Mouse (Mus musculus) kidney, adult 2 months (tissue): ENCODE data around the gene Syce1. TPM values are rescaled to one million over a fixed set of nuclear protein-coding genes. Genes with fewer than 3 reads are reported as not detected.

Source experiments
- DNase-seq: peaks from one replicate; pipeline ENCODE4 v3.0.0; 2021
- H3K27ac ChIP-seq: fragments of 200-500 bp; 2 replicates; pipeline ENCODE4 v1.5.1; 2012; ENCODE audit warnings: low read depth, low read length, control low read depth, inconsistent platforms; ENCODE audit not compliant: insufficient read depth
- H3K27me3 ChIP-seq: fragments of 200-500 bp; replicated peaks from 2 replicates; pipeline ENCODE4 v1.6.1; 2012; ENCODE audit warnings: mild to moderate bottlenecking, moderate library complexity, low read length, inconsistent platforms; ENCODE audit not compliant: control insufficient read depth, insufficient read depth
- H3K36me3 ChIP-seq: fragments of 200-500 bp; 2 replicates; pipeline ENCODE4 v1.6.1; 2012; ENCODE audit warnings: mild to moderate bottlenecking, moderate library complexity, low read length, inconsistent platforms; ENCODE audit not compliant: control insufficient read depth, insufficient read depth
- H3K4me1 ChIP-seq: fragments of 200-500 bp; 2 replicates; pipeline ENCODE4 v1.6.1; 2011; ENCODE audit warnings: low read length; ENCODE audit not compliant: control insufficient read depth, insufficient read depth
- H3K4me3 ChIP-seq: fragments of 200-500 bp; 2 replicates; pipeline ENCODE4 v1.5.1; 2011; ENCODE audit warnings: mild to moderate bottlenecking, low read depth, low read length, control low read depth; ENCODE audit not compliant: insufficient read depth
- CTCF ChIP-seq: fragments of 200-500 bp; conservative IDR thresholded peaks from 2 replicates; pipeline ENCODE4 v1.5.1; 2011; ENCODE audit warnings: low read depth, mild to moderate bottlenecking, control low read depth, low read length, moderate library complexity, mixed read lengths; ENCODE audit not compliant: insufficient read depth, insufficient read length
- POLR2A ChIP-seq: fragments of 200-500 bp; IDR thresholded peaks from one replicate; pipeline ENCODE4 v1.6.1; 2011; ENCODE audit warnings: low read depth, low read length, control low read depth
- WGBS: fragments of 180-500 bp; shearing (Covaris S2); methylation state at CpG from one replicate; pipeline ENCODE4 v1.1.7; 2018; 5-methylcytosine and 5-hydroxymethylcytosine counted together
- polyA plus RNA-seq: library from polyadenylated mRNA; depleted of rRNA; stranded (reverse); fragments of >200 nt; gene quantifications from 2 replicates; pipeline ENCODE4 v1.2.3, GENCODE M21; 2012

The Syce1 gene
- polyA plus RNA-seq, 1 experiment = 0.05 TPM

DNA sequence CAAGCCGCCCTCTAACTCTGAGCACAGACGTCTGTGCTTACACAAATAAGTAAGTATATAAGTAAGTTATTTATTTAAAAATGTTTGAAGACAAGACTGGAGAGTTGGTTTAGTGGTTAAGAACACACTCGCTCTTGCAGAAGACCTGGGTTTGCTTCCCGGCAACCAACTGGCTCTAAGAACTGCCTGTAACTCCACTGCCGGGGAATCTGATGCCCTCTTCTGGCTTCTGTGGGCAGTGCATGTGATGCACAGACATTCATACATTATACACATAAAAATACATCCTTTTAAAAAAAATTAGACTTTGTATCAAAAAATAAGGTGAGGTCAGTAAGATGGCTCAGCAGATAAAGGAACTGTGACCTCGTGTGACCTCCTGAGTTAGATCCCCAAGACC lies 22.8 kb upstream of the Syce1 start:
- Histone ChIP-seq H3K36me3 (peaks cover 2% of the 10 kb centered on the region; the same call in 1 of the 2 replicates), H3K27me3 (no peaks in the 10 kb centered on the region), H3K4me1 (no peaks in the 10 kb centered on the region), H3K27ac (no peak overlapping the region), H3K4me3 (no peak overlapping the region)
- no peak for DNase-seq
- TF ChIP-seq CTCF (peak; percentile 32), POLR2A (no peak)
- WGBS = 83% methylated on average over 6 of the region's 6 CpGs

DNA sequence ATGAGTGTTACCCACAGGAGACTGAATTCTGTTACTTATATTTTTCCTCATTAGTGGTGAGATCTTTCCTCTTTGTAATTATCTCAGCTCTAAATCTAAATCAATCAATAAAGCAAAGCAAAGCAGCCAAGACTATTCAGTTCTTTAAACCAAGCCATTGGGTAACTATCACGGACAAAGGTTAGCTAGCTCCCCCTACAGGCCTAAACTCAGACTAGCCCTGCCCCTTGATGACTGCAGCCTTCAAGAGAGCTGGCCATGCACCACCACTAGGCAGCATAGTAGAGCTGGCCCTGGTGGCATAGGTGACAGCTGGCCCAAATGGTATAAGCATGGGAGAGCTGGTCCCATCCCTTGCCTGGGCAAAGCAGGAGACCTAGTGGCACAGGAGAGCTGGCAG lies 18.1 kb upstream of the Syce1 start:
- Histone ChIP-seq H3K27me3 (no peaks in the 10 kb centered on the region), H3K36me3 (no peaks in the 10 kb centered on the region), H3K4me3 (no peak overlapping the region), H3K27ac (no peak overlapping the region), H3K4me1 (peaks cover 5% of the 10 kb centered on the region; the same call in 1 of the 2 replicates)
- DNase-seq = peak; percentile 84
- no peak for TF ChIP-seq POLR2A
- TF ChIP-seq CTCF = peak; percentile 97
- WGBS = 10% methylated on average over 1 of the region's 1 CpGs

DNA sequence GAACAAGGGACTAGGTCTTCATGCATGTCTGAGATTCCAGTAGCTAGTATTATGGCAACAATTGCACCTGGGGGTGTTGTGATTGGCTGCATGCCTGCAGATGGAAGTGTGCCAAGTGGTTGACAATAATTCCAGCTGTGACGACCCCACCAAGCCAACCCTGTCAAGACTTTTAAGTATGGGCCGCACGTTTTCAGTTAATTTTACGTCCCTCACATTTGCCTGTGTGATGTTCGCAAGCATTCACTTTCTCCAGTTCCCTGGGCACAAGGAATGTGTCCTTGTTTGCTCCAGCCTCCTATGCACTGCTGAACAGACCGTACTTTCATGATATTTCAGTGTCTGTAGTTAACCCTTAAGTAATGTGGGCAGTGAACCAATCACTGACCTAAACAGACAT lies 15.0 kb upstream of the Syce1 start:
- Histone ChIP-seq H3K4me3 (no peak overlapping the region), H3K27me3 (no peaks in the 10 kb centered on the region), H3K4me1 (peaks cover 5% of the 10 kb centered on the region; the same call in 1 of the 2 replicates), H3K36me3 (no peaks in the 10 kb centered on the region), H3K27ac (0 out of 2 replicates have a peak overlapping the region, but pooled peaks have one; percentile 13)
- DNase-seq = peak; percentile 70
- TF ChIP-seq CTCF (no peak), POLR2A (no peak)
- 14% methylated on average over 6 of the region's 6 CpGs for WGBS

DNA sequence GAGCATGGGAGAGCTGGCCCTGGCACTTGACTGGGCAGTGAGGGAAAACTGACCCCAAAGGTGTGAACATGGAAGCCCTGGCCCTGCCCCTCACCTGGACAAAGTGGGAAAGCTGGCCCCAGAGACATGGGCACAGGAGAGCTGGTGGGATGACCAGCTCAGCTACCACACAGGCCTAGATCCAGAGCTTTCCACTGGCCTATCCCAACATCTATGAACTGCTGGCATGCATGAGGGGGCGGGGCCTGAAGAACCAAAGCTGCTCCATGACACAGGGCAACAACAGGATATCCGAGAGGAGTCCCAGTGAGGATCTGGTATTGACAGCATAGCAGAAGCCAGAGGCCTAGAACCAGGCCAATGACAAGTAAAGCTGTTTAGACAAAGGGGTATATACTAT lies 10.6 kb upstream of the Syce1 start:
- no peak for DNase-seq
- Histone ChIP-seq H3K27me3 (no peaks in the 10 kb centered on the region), H3K27ac (no peak overlapping the region), H3K36me3 (no peaks in the 10 kb centered on the region), H3K4me3 (no peak overlapping the region), H3K4me1 (peaks cover 5% of the 10 kb centered on the region; the same call in 1 of the 2 replicates)
- 76% methylated on average over 2 of the region's 2 CpGs for WGBS
- no peak for TF ChIP-seq CTCF
- no peak for TF ChIP-seq POLR2A

DNA sequence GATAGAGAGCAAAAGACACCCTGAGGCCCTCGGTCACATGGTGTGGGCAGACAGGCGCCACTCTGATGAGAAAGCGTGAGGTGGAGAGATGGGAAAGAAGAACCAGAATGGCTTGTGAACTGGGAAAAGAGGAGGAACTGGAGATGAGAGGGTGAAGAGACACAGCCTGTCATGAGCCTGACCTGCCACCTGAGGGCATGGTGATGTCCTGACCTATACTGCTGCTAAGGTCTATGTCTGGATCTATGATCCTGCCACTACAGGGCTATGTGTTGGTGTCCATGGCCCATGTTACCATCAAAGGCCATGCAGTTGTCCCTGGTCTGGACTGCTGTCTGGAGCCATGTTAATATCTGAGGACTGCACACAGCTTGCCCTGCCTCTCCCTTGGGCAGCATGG lies 10.0 kb upstream of the Syce1 start:
- 94% methylated on average over 3 of the region's 3 CpGs for WGBS
- H3K4me1 ChIP-seq = peaks cover 4% of the 10 kb centered on the region; the same call in 1 of the 2 replicates
- no peak overlapping the region for H3K27ac ChIP-seq
- TF ChIP-seq POLR2A = no peak
- TF ChIP-seq CTCF = peak; percentile 28; the same call in 1 of the 2 replicates
- no peak for DNase-seq
- H3K36me3 ChIP-seq = no peaks in the 10 kb centered on the region
- no peaks in the 10 kb centered on the region for H3K27me3 ChIP-seq
- H3K4me3 ChIP-seq = no peak overlapping the region

DNA sequence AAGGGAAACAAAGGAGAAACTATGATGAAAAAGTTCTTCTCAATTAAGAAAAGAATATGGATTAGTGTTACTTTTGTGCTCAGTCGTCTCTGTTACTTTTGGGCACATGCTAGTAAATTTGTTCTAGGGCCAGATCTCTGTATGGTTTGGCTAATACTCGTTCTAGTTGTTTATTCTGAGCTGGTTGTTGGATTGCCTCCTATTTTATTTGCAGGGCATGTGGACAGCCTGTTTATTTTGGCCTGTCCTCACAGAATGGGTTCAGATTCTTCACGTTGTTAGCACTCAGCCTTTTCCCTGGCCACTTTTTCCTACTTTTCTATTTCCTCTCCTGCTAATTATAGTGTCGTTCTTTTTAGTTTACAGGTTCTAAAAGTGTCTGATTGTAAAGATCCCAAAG lies 5.9 kb upstream of the Syce1 start:
- H3K27ac ChIP-seq = no peak overlapping the region
- DNase-seq = no peak
- H3K4me3 ChIP-seq = no peak overlapping the region
- H3K4me1 ChIP-seq = no peaks in the 10 kb centered on the region
- H3K36me3 ChIP-seq = no peaks in the 10 kb centered on the region
- WGBS = 50% methylated on average over 4 of the region's 4 CpGs
- TF ChIP-seq CTCF = no peak
- TF ChIP-seq POLR2A = no peak
- no peaks in the 10 kb centered on the region for H3K27me3 ChIP-seq

DNA sequence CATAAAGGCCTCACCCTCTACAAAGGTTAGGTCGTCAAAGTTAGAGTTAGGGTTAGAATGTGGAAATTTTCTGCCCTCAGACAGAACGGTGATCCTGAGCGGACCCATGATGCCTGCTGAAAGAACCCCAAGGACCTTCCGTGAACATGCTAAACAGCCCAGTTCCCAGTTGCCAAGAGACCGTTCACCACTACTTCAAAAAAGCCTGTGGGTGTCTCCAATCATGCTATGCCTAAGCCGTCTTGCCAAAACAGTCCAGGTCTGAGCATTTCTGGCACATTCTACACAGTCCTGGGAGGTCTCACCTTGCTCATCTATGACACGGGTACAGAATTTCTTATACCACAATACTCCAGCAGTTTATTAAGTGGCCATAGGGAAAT lies 392 bp upstream of the Syce1 start:
- no peak for DNase-seq
- WGBS = 89% methylated on average over 7 of the region's 7 CpGs
- Histone ChIP-seq H3K36me3 (no peaks in the 10 kb centered on the region), H3K4me3 (no peak overlapping the region), H3K27ac (no peak overlapping the region), H3K4me1 (no peaks in the 10 kb centered on the region), H3K27me3 (no peaks in the 10 kb centered on the region)
- TF ChIP-seq CTCF (no peak), POLR2A (no peak)
